Mouse (Mus musculus) c-Kit-positive CD71-negative TER-119-negative erythroid progenitor cells, embryonic 14.5 days (primary cell): ENCODE results near the gene Zcchc2.

Experiments used
- DNase-seq: peaks from one replicate; pipeline ENCODE4 v3.0.0-alpha.2; 2013; ENCODE audit warnings: low read depth

The Zcchc2 gene

GRCm38 (mm10) chr1:106036861-106037599 is 46.8 kb downstream of the Zcchc2 start:
- DNase-seq = peak; percentile 34

- no peak for DNase-seq
These were observed 49.1 kb downstream of the Zcchc2 start for GRCm38 (mm10) chr1:106039326-106039725.

- DNase-seq = no peak
These were observed 50.1 kb downstream of the Zcchc2 start for GRCm38 (mm10) chr1:106040271-106040670.

GRCm38 (mm10) chr1:106042221-106042620 is 52.0 kb downstream of the Zcchc2 start:
- DNase-seq = no peak

- DNase-seq = no peak
These were observed 53.0 kb downstream of the Zcchc2 start for GRCm38 (mm10) chr1:106043053-106043820.

- no peak for DNase-seq
These were observed 58.8 kb downstream of the Zcchc2 start for GRCm38 (mm10) chr1:106049036-106049435.

- DNase-seq = no peak
These were observed 64.8 kb downstream of the Zcchc2 start for GRCm38 (mm10) chr1:106054978-106055377.

- DNase-seq = no peak
These were observed 68.1 kb downstream of the Zcchc2 start for GRCm38 (mm10) chr1:106058355-106058754.

- no peak for DNase-seq
These were observed 69.5 kb downstream of the Zcchc2 start for GRCm38 (mm10) chr1:106059516-106060277.

GRCm38 (mm10) chr1:106061185-106061910 is 71.1 kb downstream of the Zcchc2 start:
- no peak for DNase-seq

GRCm38 (mm10) chr1:106062891-106063590 is 72.8 kb downstream of the Zcchc2 start:
- no peak for DNase-seq

- DNase-seq = no peak
These were observed 73.5 kb downstream of the Zcchc2 start for GRCm38 (mm10) chr1:106063591-106064170.

GRCm38 (mm10) chr1:106064291-106064690 is 74.1 kb downstream of the Zcchc2 start:
- DNase-seq = no peak

GRCm38 (mm10) chr1:106064711-106065110 is 74.5 kb downstream of the Zcchc2 start:
- no peak for DNase-seq

GRCm38 (mm10) chr1:106065679-106066078 is 75.5 kb downstream of the Zcchc2 start:
- DNase-seq = no peak

- no peak for DNase-seq
These were observed 77.1 kb downstream of the Zcchc2 start for GRCm38 (mm10) chr1:106067306-106067705.

GRCm38 (mm10) chr1:106069867-106070543 is 79.8 kb downstream of the Zcchc2 start:
- no peak for DNase-seq

GRCm38 (mm10) chr1:106070814-106071213 is 80.6 kb downstream of the Zcchc2 start:
- no peak for DNase-seq

GRCm38 (mm10) chr1:106071237-106072070 is 81.2 kb downstream of the Zcchc2 start:
- DNase-seq = peak; percentile 77
